Mouse (Mus musculus): ENCODE results near the gene Tcf7l2. TPM values are rescaled to one million over a fixed set of nuclear protein-coding genes. Genes with fewer than 3 reads are reported as not detected.

The Tcf7l2 gene
- polyA plus RNA-seq, 1 experiment from 2014 or later: 61.7 TPM

DNA sequence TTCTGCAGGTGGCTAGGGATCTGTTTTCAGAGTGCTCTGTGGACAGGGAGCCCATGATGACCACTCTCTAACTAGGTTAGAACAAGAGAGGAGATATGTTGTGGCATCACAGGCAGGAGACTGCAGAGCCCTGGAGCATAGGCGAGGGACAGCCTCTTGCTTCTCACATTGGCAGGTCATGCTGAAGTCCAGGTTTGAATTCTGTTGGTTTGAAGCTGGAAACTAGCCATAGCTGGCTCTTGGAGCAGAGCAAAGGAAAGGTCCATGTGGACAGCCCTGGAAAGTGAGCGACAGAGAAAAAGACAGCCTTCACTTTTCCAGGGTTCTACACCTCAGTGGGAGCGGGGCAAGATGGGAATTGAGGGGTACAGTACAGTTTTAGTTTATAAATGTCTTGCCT lies 20.6 kb downstream of the Tcf7l2 start:
- no peak for ATAC-seq (replicated peaks; ENCODE audit: low FRiP score)
- H3K9me3 ChIP-seq (replicated peaks): no peaks in the 10 kb centered on the region
- no peak overlapping the region for H3K4me2 ChIP-seq
- no peak overlapping the region for H3K9ac ChIP-seq
- H3K4me1 ChIP-seq: peaks cover 77% of the 10 kb centered on the region
- H3K36me3 ChIP-seq: peaks cover 4% of the 10 kb centered on the region; the same call in 1 of the 2 replicates
- H3K4me3 ChIP-seq (replicated peaks): no peak overlapping the region
- 93% methylated on average over 3 of the region's 3 CpGs for WGBS
- H3K27ac ChIP-seq: no peak overlapping the region
- no peaks in the 10 kb centered on the region for H3K27me3 ChIP-seq

GRCm38 (mm10) chr19:55765814-55766213 lies 24.2 kb downstream of the Tcf7l2 start:
- Histone ChIP-seq H3K9ac (no peak overlapping the region), H3K36me3 (peaks cover 4% of the 10 kb centered on the region; the same call in 1 of the 2 replicates), H3K9me3 (replicated peaks) (no peaks in the 10 kb centered on the region), H3K4me2 (no peak overlapping the region), H3K4me1 (peaks cover 64% of the 10 kb centered on the region), H3K4me3 (replicated peaks) (no peak overlapping the region), H3K27me3 (no peaks in the 10 kb centered on the region), H3K27ac (no peak overlapping the region)
- ATAC-seq (replicated peaks; ENCODE audit: low FRiP score): no peak
- WGBS: 69% methylated on average over 11 of the region's 11 CpGs

- no peak overlapping the region for H3K4me3 ChIP-seq (replicated peaks)
- no peak overlapping the region for H3K4me2 ChIP-seq
- peaks cover 4% of the 10 kb centered on the region; the same call in 1 of the 2 replicates for H3K36me3 ChIP-seq
- H3K4me1 ChIP-seq: peaks cover 66% of the 10 kb centered on the region
- no peak overlapping the region for H3K27ac ChIP-seq
- no peaks in the 10 kb centered on the region for H3K27me3 ChIP-seq
- no peak for ATAC-seq (replicated peaks; ENCODE audit: low FRiP score)
- no peaks in the 10 kb centered on the region for H3K9me3 ChIP-seq (replicated peaks)
- no peak overlapping the region for H3K9ac ChIP-seq
- WGBS: 41% methylated on average over 6 of the region's 6 CpGs
These were observed 25.5 kb downstream of the Tcf7l2 start for GRCm38 (mm10) chr19:55767104-55767503.

- H3K27me3 ChIP-seq: no peaks in the 10 kb centered on the region
- no peak overlapping the region for H3K9ac ChIP-seq
- no peak overlapping the region for H3K4me3 ChIP-seq (replicated peaks)
- ATAC-seq (replicated peaks; ENCODE audit: low FRiP score): no peak
- H3K36me3 ChIP-seq: no peaks in the 10 kb centered on the region; the same call in 1 of the 2 replicates
- H3K9me3 ChIP-seq (replicated peaks): no peaks in the 10 kb centered on the region
- H3K27ac ChIP-seq: peak overlapping the region; percentile 34; the same call in 1 of the 2 replicates
- 0 out of 2 replicates have a peak overlapping the region, but pooled peaks have one; percentile 20 for H3K4me2 ChIP-seq
- WGBS: 2% methylated on average over 2 of the region's 2 CpGs
- H3K4me1 ChIP-seq: peaks cover 68% of the 10 kb centered on the region
These were observed 26.0 kb downstream of the Tcf7l2 start for GRCm38 (mm10) chr19:55767579-55767978.

- WGBS: 39% methylated on average over 11 of the region's 11 CpGs
- Histone ChIP-seq H3K9me3 (replicated peaks) (no peaks in the 10 kb centered on the region), H3K27me3 (no peaks in the 10 kb centered on the region), H3K27ac (peak overlapping the region; percentile 34), H3K4me3 (replicated peaks) (no peak overlapping the region), H3K9ac (no peak overlapping the region), H3K4me1 (peaks cover 69% of the 10 kb centered on the region), H3K4me2 (peak overlapping the region; percentile 20; the same call in 1 of the 2 replicates), H3K36me3 (no peaks in the 10 kb centered on the region)
- no peak for ATAC-seq (replicated peaks; ENCODE audit: low FRiP score)
These were observed 26.6 kb downstream of the Tcf7l2 start for GRCm38 (mm10) chr19:55768246-55768645.

DNA sequence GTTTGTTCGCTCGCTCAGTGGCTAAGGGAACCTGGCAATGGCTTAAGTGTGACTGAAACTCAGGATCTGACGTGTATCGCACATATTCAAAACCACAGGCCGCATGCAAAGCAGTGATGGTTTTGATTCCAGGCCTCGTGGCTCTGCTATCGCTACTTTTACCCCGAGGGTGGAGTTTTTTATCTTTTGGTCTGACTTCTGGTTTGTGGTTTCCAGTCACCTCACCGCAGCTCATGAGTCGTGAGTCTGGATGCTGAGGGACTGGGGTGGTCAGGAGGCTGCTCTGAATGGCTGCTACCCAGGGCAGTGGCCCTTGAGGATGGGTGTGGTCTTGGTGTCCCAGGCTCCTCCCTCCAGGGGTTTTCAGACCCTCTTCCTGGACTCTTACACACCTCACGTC lies 27.3 kb downstream of the Tcf7l2 start:
- Histone ChIP-seq H3K27ac (no peak overlapping the region), H3K4me1 (peaks cover 70% of the 10 kb centered on the region), H3K36me3 (no peaks in the 10 kb centered on the region), H3K27me3 (no peaks in the 10 kb centered on the region), H3K9ac (no peak overlapping the region), H3K9me3 (replicated peaks) (no peaks in the 10 kb centered on the region), H3K4me3 (replicated peaks) (no peak overlapping the region), H3K4me2 (no peak overlapping the region)
- ATAC-seq (replicated peaks; ENCODE audit: low FRiP score): no peak
- WGBS: 64% methylated on average over 11 of the region's 11 CpGs

DNA sequence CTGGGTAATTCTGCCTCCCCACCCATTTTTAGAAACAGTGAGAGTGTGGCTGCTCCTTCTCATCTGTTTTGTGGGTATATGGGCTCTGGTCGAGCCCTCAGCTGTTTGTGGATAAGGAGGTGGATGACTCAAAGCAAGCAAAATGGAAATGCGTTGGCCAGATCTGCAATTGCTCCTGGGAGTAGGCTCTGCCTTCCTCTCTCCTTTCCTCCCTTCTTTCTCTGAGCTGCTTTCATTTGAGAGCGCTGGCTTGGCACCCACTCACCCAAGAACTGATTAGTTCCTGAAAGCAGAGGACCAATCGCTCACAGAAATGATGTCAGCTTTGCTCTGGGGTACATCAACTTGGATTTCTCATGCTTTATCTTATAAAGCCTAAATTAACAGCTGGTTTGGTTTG lies 32.7 kb downstream of the Tcf7l2 start:
- no peak for ATAC-seq (replicated peaks; ENCODE audit: low FRiP score)
- WGBS: 70% methylated on average over 4 of the region's 4 CpGs
- no peaks in the 10 kb centered on the region for H3K27me3 ChIP-seq
- H3K27ac ChIP-seq: no peak overlapping the region
- H3K36me3 ChIP-seq: no peaks in the 10 kb centered on the region
- H3K4me1 ChIP-seq: peaks cover 47% of the 10 kb centered on the region
- no peak overlapping the region for H3K4me2 ChIP-seq
- no peaks in the 10 kb centered on the region for H3K9me3 ChIP-seq (replicated peaks)
- H3K9ac ChIP-seq: no peak overlapping the region
- H3K4me3 ChIP-seq (replicated peaks): no peak overlapping the region

- ATAC-seq (replicated peaks; ENCODE audit: low FRiP score): no peak
- 54% methylated on average over 7 of the region's 7 CpGs for WGBS
- no peak overlapping the region for H3K27ac ChIP-seq
These were observed 33.2 kb downstream of the Tcf7l2 start for GRCm38 (mm10) chr19:55774824-55775223.

GRCm38 (mm10) chr19:55779871-55780270 lies 38.3 kb downstream of the Tcf7l2 start:
- Histone ChIP-seq H3K27me3 (no peaks in the 10 kb centered on the region), H3K9ac (no peak overlapping the region), H3K4me1 (peaks cover 51% of the 10 kb centered on the region), H3K4me3 (replicated peaks) (no peak overlapping the region), H3K4me2 (no peak overlapping the region), H3K9me3 (replicated peaks) (no peaks in the 10 kb centered on the region), H3K27ac (no peak overlapping the region), H3K36me3 (no peaks in the 10 kb centered on the region)
- ATAC-seq (replicated peaks; ENCODE audit: low FRiP score): no peak
- 75% methylated on average over 10 of the region's 10 CpGs for WGBS

More at GRCm38 (mm10) chr19:55774824-55775223, 33.2 kb downstream of the Tcf7l2 start:
- no peaks in the 10 kb centered on the region for H3K27me3 ChIP-seq
- no peak overlapping the region for H3K4me2 ChIP-seq
- H3K4me3 ChIP-seq (replicated peaks): no peak overlapping the region
- H3K9ac ChIP-seq: no peak overlapping the region
- peaks cover 51% of the 10 kb centered on the region for H3K4me1 ChIP-seq
- no peaks in the 10 kb centered on the region for H3K9me3 ChIP-seq (replicated peaks)
- H3K36me3 ChIP-seq: no peaks in the 10 kb centered on the region

GRCm38 (mm10) chr19:55781087-55781486 lies 39.5 kb downstream of the Tcf7l2 start:
- Histone ChIP-seq H3K4me2 (no peak overlapping the region), H3K4me3 (replicated peaks) (no peak overlapping the region), H3K27me3 (no peaks in the 10 kb centered on the region), H3K4me1 (peaks cover 62% of the 10 kb centered on the region), H3K27ac (no peak overlapping the region), H3K9ac (no peak overlapping the region), H3K9me3 (replicated peaks) (no peaks in the 10 kb centered on the region), H3K36me3 (no peaks in the 10 kb centered on the region)
- WGBS: 70% methylated on average over 10 of the region's 10 CpGs
- ATAC-seq (replicated peaks; ENCODE audit: low FRiP score): no peak

- Histone ChIP-seq H3K4me2 (no peak overlapping the region), H3K9me3 (replicated peaks) (no peaks in the 10 kb centered on the region), H3K4me3 (replicated peaks) (no peak overlapping the region), H3K27ac (no peak overlapping the region), H3K9ac (no peak overlapping the region), H3K4me1 (peaks cover 65% of the 10 kb centered on the region), H3K36me3 (no peaks in the 10 kb centered on the region), H3K27me3 (no peaks in the 10 kb centered on the region)
- ATAC-seq (replicated peaks; ENCODE audit: low FRiP score): no peak
- 71% methylated on average over 8 of the region's 8 CpGs for WGBS
These were observed 40.1 kb downstream of the Tcf7l2 start for GRCm38 (mm10) chr19:55781681-55782080.

DNA sequence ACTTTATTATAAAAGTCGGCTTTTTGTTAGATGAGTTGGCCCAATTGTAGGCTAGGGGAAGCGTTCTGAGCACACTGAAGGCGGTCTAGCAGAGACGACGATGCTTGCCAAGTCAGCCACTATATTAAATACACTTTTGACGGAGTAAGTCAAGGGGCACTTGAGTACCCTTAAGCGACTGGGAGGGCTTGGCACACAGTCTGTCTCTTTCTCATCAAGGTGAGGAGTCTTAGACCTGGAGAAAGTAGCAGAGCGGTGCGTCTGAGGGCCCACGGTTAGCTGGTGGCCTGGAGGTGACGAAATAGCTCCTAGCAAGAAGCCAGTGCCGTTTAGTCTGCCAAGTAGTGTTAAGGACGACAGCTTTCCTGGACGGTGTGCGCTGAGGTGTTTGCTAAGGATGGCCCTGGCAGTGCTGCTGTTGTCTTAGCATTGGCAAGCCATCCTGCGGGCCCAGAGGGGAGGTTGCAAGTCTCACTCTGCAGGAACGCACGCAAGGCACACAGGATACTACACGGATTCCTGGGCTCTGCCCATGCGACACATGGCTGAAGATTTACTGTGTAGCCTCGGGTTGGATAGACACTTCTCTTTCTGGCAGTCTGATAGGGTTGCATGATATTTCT lies 43.3 kb downstream of the Tcf7l2 start:
- H3K4me2 ChIP-seq: peak overlapping the region; percentile 7; the same call in 1 of the 2 replicates
- H3K27ac ChIP-seq: peak overlapping the region; percentile 24; the same call in 1 of the 2 replicates
- no peaks in the 10 kb centered on the region for H3K9me3 ChIP-seq (replicated peaks)
- no peak overlapping the region for H3K9ac ChIP-seq
- no peak overlapping the region for H3K4me3 ChIP-seq (replicated peaks)
- 0 out of 2 replicates have a peak, but pooled peaks have one; percentile 61 for ATAC-seq (replicated peaks; ENCODE audit: low FRiP score)
- H3K27me3 ChIP-seq: no peaks in the 10 kb centered on the region
- peaks cover 65% of the 10 kb centered on the region for H3K4me1 ChIP-seq
- H3K36me3 ChIP-seq: no peaks in the 10 kb centered on the region; the same call in 1 of the 2 replicates
- 64% methylated on average over 21 of the region's 21 CpGs for WGBS

All from kidney, embryonic 15.5 days (tissue).